Mouse (Mus musculus): Measurements from ENCODE around the gene Ppp2r2d. TPM values are rescaled to one million over a fixed set of nuclear protein-coding genes. Genes with fewer than 3 reads are reported as not detected.

The Ppp2r2d gene
- total and polyA plus RNA-seq, 2 experiments from 2014 or later = 27.8 to 31.7 TPM

- Histone ChIP-seq H3K27ac (ENCODE audit: low read depth) (no peak overlapping the region), H3K9me3 (replicated peaks; ENCODE audit: control insufficient read depth, low read length) (no peaks in the 10 kb centered on the region), H3K36me3 (replicated peaks; ENCODE audit: control insufficient read depth, insufficient read depth, low read length) (peaks cover 61% of the 10 kb centered on the region), H3K4me2 (ENCODE audit: low read depth, low read length) (no peak overlapping the region), H3K4me1 (ENCODE audit: control insufficient read depth, insufficient read depth) (no peaks in the 10 kb centered on the region), H3K4me3 (ENCODE audit: low read depth, low read length) (no peak overlapping the region), H3K9ac (replicated peaks; ENCODE audit: low read depth, low read length) (no peak overlapping the region), H3K27me3 (ENCODE audit: control insufficient read depth, insufficient read depth, low read length) (no peaks in the 10 kb centered on the region)
- WGBS = 88% methylated on average over 3 of the region's 3 CpGs
- no peak for DNase-seq (ENCODE audit: low spot score)
- TF ChIP-seq EP300 (IDR thresholded peaks at IDR 0.05; ENCODE audit: low read depth) (no peak), CTCF (IDR thresholded peaks at IDR 0.05; ENCODE audit: low read depth) (no peak)
- ATAC-seq (ENCODE audit: insufficient read depth, low read depth) = no peak
Measured at GRCm38 (mm10) chr7:138883724-138884123, 37.8 kb downstream of the Ppp2r2d start.

- Histone ChIP-seq H3K4me1 (ENCODE audit: control insufficient read depth, insufficient read depth) (no peaks in the 10 kb centered on the region), H3K9ac (replicated peaks; ENCODE audit: low read depth, low read length) (no peak overlapping the region), H3K4me3 (ENCODE audit: low read depth, low read length) (no peak overlapping the region), H3K27ac (ENCODE audit: low read depth) (no peak overlapping the region), H3K36me3 (replicated peaks; ENCODE audit: control insufficient read depth, insufficient read depth, low read length) (peaks cover 42% of the 10 kb centered on the region), H3K4me2 (ENCODE audit: low read depth, low read length) (no peak overlapping the region), H3K9me3 (replicated peaks; ENCODE audit: control insufficient read depth, low read length) (no peaks in the 10 kb centered on the region), H3K27me3 (ENCODE audit: control insufficient read depth, insufficient read depth, low read length) (no peaks in the 10 kb centered on the region)
- TF ChIP-seq EP300 (IDR thresholded peaks at IDR 0.05; ENCODE audit: low read depth) (no peak), CTCF (IDR thresholded peaks at IDR 0.05; ENCODE audit: low read depth) (no peak)
- no peak for DNase-seq (ENCODE audit: low spot score)
- ATAC-seq (ENCODE audit: insufficient read depth, low read depth) = no peak; the same call in 1 of the 2 replicates
- WGBS = 80% methylated on average over 13 of the region's 13 CpGs
Measured at GRCm38 (mm10) chr7:138885365-138886289, 39.7 kb downstream of the Ppp2r2d start.

- no peak overlapping the region for H3K27ac ChIP-seq (ENCODE audit: low read depth)
- no peaks in the 10 kb centered on the region for H3K9me3 ChIP-seq (replicated peaks; ENCODE audit: control insufficient read depth, low read length)
- H3K4me2 ChIP-seq (ENCODE audit: low read depth, low read length) = no peak overlapping the region
- no peaks in the 10 kb centered on the region; the same call in 1 of the 2 replicates for H3K4me1 ChIP-seq (ENCODE audit: control insufficient read depth, insufficient read depth)
- no peak for DNase-seq (ENCODE audit: low spot score)
- H3K9ac ChIP-seq (replicated peaks; ENCODE audit: low read depth, low read length) = no peak overlapping the region
- H3K36me3 ChIP-seq (replicated peaks; ENCODE audit: control insufficient read depth, insufficient read depth, low read length) = peaks cover 50% of the 10 kb centered on the region
- TF ChIP-seq EP300 (IDR thresholded peaks at IDR 0.05; ENCODE audit: low read depth) (no peak), CTCF (IDR thresholded peaks at IDR 0.05; ENCODE audit: low read depth) (no peak)
- WGBS = 61% methylated on average over 2 of the region's 2 CpGs
- ATAC-seq (ENCODE audit: insufficient read depth, low read depth) = no peak
- no peak overlapping the region for H3K4me3 ChIP-seq (ENCODE audit: low read depth, low read length)
- H3K27me3 ChIP-seq (ENCODE audit: control insufficient read depth, insufficient read depth, low read length) = no peaks in the 10 kb centered on the region
Measured at GRCm38 (mm10) chr7:138898122-138898521, 52.2 kb downstream of the Ppp2r2d start.

GRCm38 (mm10) chr7:138898743-138899142 is 52.9 kb downstream of the Ppp2r2d start:
- Histone ChIP-seq H3K9me3 (replicated peaks; ENCODE audit: control insufficient read depth, low read length) (no peaks in the 10 kb centered on the region), H3K9ac (replicated peaks; ENCODE audit: low read depth, low read length) (no peak overlapping the region), H3K36me3 (replicated peaks; ENCODE audit: control insufficient read depth, insufficient read depth, low read length) (peaks cover 45% of the 10 kb centered on the region), H3K4me1 (ENCODE audit: control insufficient read depth, insufficient read depth) (peaks cover 2% of the 10 kb centered on the region; the same call in 1 of the 2 replicates), H3K27ac (ENCODE audit: low read depth) (no peak overlapping the region), H3K27me3 (ENCODE audit: control insufficient read depth, insufficient read depth, low read length) (no peaks in the 10 kb centered on the region), H3K4me3 (ENCODE audit: low read depth, low read length) (no peak overlapping the region), H3K4me2 (ENCODE audit: low read depth, low read length) (no peak overlapping the region)
- 74% methylated on average over 4 of the region's 4 CpGs for WGBS
- no peak for TF ChIP-seq EP300 (IDR thresholded peaks at IDR 0.05; ENCODE audit: low read depth)
- no peak for TF ChIP-seq CTCF (IDR thresholded peaks at IDR 0.05; ENCODE audit: low read depth)
- ATAC-seq (ENCODE audit: insufficient read depth, low read depth) (no peak), DNase-seq (ENCODE audit: low spot score) (no peak)

GRCm38 (mm10) chr7:138903886-138904435 is 58.1 kb downstream of the Ppp2r2d start:
- Histone ChIP-seq H3K36me3 (replicated peaks; ENCODE audit: control insufficient read depth, insufficient read depth, low read length) (peaks cover 4% of the 10 kb centered on the region; the same call in 1 of the 2 replicates), H3K4me1 (ENCODE audit: control insufficient read depth, insufficient read depth) (peaks cover 32% of the 10 kb centered on the region), H3K9ac (replicated peaks; ENCODE audit: low read depth, low read length) (no peak overlapping the region; the same call in 1 of the 2 replicates), H3K4me2 (ENCODE audit: low read depth, low read length) (no peak overlapping the region), H3K27me3 (ENCODE audit: control insufficient read depth, insufficient read depth, low read length) (no peaks in the 10 kb centered on the region), H3K27ac (ENCODE audit: low read depth) (no peak overlapping the region), H3K4me3 (ENCODE audit: low read depth, low read length) (no peak overlapping the region), H3K9me3 (replicated peaks; ENCODE audit: control insufficient read depth, low read length) (no peaks in the 10 kb centered on the region)
- TF ChIP-seq EP300 (IDR thresholded peaks at IDR 0.05; ENCODE audit: low read depth) (no peak), CTCF (IDR thresholded peaks at IDR 0.05; ENCODE audit: low read depth) (no peak)
- WGBS = 50% methylated on average over 7 of the region's 7 CpGs
- no peak for ATAC-seq (ENCODE audit: insufficient read depth, low read depth)
- no peak for DNase-seq (ENCODE audit: low spot score)
